Mouse (Mus musculus): Measurements from ENCODE around the gene Zfyve28.

- TF ChIP-seq EP300 (IDR thresholded peaks at IDR 0.05; ENCODE audit: insufficient read depth, low read depth, low read length) (no peak), CTCF (IDR thresholded peaks at IDR 0.05; ENCODE audit: low read depth, low read length) (no peak)
Measured at GRCm38 (mm10) chr5:34174021-34174420, 114.2 kb downstream of the Zfyve28 start.
